Mouse (Mus musculus) kidney, adult 2 months (tissue): ENCODE data around the gene Grifin.
A peak's percentile ranks its signal among the peaks of the same experiment; 100 is the strongest.

ENCODE experiments used
- CTCF ChIP-seq: fragments of 200-500 bp; conservative IDR thresholded peaks from 2 replicates; pipeline ENCODE4 v1.5.1; 2011; ENCODE audit warnings: low read depth, mild to moderate bottlenecking, control low read depth, low read length, moderate library complexity, mixed read lengths; ENCODE audit not compliant: insufficient read depth, insufficient read length
- POLR2A ChIP-seq: fragments of 200-500 bp; IDR thresholded peaks from one replicate; pipeline ENCODE4 v1.6.1; 2011; ENCODE audit warnings: low read depth, low read length, control low read depth

DNA sequence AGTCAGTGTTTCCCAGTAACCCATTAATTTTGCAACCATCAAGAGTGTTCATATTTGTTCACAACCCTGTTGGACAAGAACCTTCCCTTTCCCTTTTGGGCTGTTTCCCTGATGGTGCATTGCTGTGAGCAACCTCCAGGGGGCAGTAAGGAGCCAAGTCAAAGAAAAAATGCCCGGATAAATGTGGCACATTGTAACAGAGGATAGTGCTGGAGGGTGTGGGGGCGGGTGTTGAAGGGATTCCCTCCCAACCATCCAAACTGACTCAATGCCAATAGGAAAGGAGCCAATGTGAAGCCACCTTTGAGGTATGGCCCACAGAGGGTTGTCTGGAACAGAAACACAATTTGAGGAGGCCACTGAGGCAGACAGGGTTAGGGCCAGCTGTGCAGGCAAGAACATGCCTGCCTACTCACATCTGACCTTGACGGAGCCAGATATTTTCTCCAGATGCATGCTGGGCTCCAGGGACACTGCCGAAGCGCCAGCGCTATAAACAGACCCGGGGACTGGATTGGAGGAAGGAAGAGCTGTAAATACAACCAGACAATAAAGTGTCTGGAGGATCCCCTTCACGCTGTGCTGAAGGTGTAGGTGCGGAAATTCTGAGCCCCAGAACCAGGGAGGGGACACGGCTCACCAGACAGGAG, 3.6 kb upstream of the Grifin start:
- TF ChIP-seq POLR2A (no peak), CTCF (peak; percentile 84)
